Mouse (Mus musculus) macrophage (primary cell): ENCODE data around the gene Pdilt. TPM values are rescaled to one million over a fixed set of nuclear protein-coding genes. Genes with fewer than 3 reads are reported as not detected.

Experiments used
- H3K27ac ChIP-seq: fragments of 350-480 bp; formaldehyde crosslinking; 2 replicates; pipeline ENCODE4 v1.9.0; 2021
- H3K36me3 ChIP-seq: fragments of 350-480 bp; formaldehyde crosslinking; 2 replicates; pipeline ENCODE4 v1.9.0; 2021; ENCODE audit errors: inconsistent target
- H3K4me3 ChIP-seq: fragments of 350-480 bp; formaldehyde crosslinking; 2 replicates; pipeline ENCODE4 v1.9.0; 2021; ENCODE audit errors: inconsistent target
- H3K79me2 ChIP-seq: fragments of 350-480 bp; formaldehyde crosslinking; 2 replicates; pipeline ENCODE4 v1.9.0; 2021; ENCODE audit errors: inconsistent target
- WGBS: methylation state at CpG from one replicate; pipeline ENCODE4 v1.1.7; 2026; ENCODE audit warnings: inconsistent platforms; ENCODE audit not compliant: missing documents; 5-methylcytosine and 5-hydroxymethylcytosine counted together
- polyA plus RNA-seq: library from polyadenylated mRNA; stranded (reverse); fragments of 250-400 nt; gene quantifications from 3 replicates; pipeline ENCODE4 v1.2.4, GENCODE M21; 2018; ENCODE audit warnings: inconsistent platforms

Pdilt gene
- polyA plus RNA-seq, 1 experiment from 2014 or later: not detected

- H3K79me2 ChIP-seq: no peaks in the 10 kb centered on the region
- no peak overlapping the region for H3K4me3 ChIP-seq
- no peak overlapping the region for H3K27ac ChIP-seq
- H3K36me3 ChIP-seq: no peaks in the 10 kb centered on the region
- WGBS: 47% methylated on average over 2 of the region's 2 CpGs
Measured at GRCm38 (mm10) chr7:119525881-119526281, 2.6 kb upstream of the Pdilt start.

- Histone ChIP-seq H3K27ac (no peak overlapping the region), H3K36me3 (no peaks in the 10 kb centered on the region), H3K4me3 (no peak overlapping the region), H3K79me2 (no peaks in the 10 kb centered on the region)
- 78% methylated on average over 1 of the region's 1 CpGs for WGBS
Measured at GRCm38 (mm10) chr7:119522385-119522784, 904 bp downstream of the Pdilt start.

GRCm38 (mm10) chr7:119521816-119522215 lies 1.5 kb downstream of the Pdilt start:
- Histone ChIP-seq H3K4me3 (no peak overlapping the region), H3K27ac (no peak overlapping the region), H3K79me2 (no peaks in the 10 kb centered on the region), H3K36me3 (no peaks in the 10 kb centered on the region)
- WGBS: 83% methylated on average over 3 of the region's 3 CpGs

- no peak overlapping the region for H3K27ac ChIP-seq
- no peaks in the 10 kb centered on the region for H3K36me3 ChIP-seq
- WGBS: 43% methylated on average over 5 of the region's 5 CpGs
- H3K79me2 ChIP-seq: no peaks in the 10 kb centered on the region
- no peak overlapping the region for H3K4me3 ChIP-seq
Measured at GRCm38 (mm10) chr7:119519654-119520053, 3.6 kb downstream of the Pdilt start.

GRCm38 (mm10) chr7:119519163-119519562 lies 4.1 kb downstream of the Pdilt start, which contains the start of gene Acsm5:
Gene Acsm5, plus strand, starts transcription at chr7:119519463.
- Histone ChIP-seq H3K27ac (no peak within 1 kb of the TSS), H3K79me2 (no peaks in the 10 kb centered on the region), H3K36me3 (no peaks in the 10 kb centered on the region), H3K4me3 (no peak within 1 kb of the TSS)
- 75% methylated on average over 5 of the region's 5 CpGs for WGBS

GRCm38 (mm10) chr7:119516272-119516558 lies 7.1 kb downstream of the Pdilt start:
- no peak overlapping the region for H3K4me3 ChIP-seq
- no peaks in the 10 kb centered on the region for H3K79me2 ChIP-seq
- H3K36me3 ChIP-seq: no peaks in the 10 kb centered on the region
- H3K27ac ChIP-seq: no peak overlapping the region
- 80% methylated on average over 7 of the region's 7 CpGs for WGBS

- H3K4me3 ChIP-seq: no peak overlapping the region
- H3K27ac ChIP-seq: no peak overlapping the region
- no peaks in the 10 kb centered on the region for H3K36me3 ChIP-seq
- no peaks in the 10 kb centered on the region for H3K79me2 ChIP-seq
- 55% methylated on average over 10 of the region's 10 CpGs for WGBS
Measured at GRCm38 (mm10) chr7:119515492-119516271, 7.6 kb downstream of the Pdilt start.

- H3K79me2 ChIP-seq: no peaks in the 10 kb centered on the region
- no peaks in the 10 kb centered on the region for H3K36me3 ChIP-seq
- no peak overlapping the region for H3K27ac ChIP-seq
- 27% methylated on average over 7 of the region's 7 CpGs for WGBS
- no peak overlapping the region for H3K4me3 ChIP-seq
Measured at GRCm38 (mm10) chr7:119513056-119513455, 10.2 kb downstream of the Pdilt start.

GRCm38 (mm10) chr7:119511143-119511542 lies 12.1 kb downstream of the Pdilt start:
- H3K36me3 ChIP-seq: no peaks in the 10 kb centered on the region
- 91% methylated on average over 4 of the region's 4 CpGs for WGBS
- no peak overlapping the region for H3K27ac ChIP-seq
- no peak overlapping the region for H3K4me3 ChIP-seq
- H3K79me2 ChIP-seq: no peaks in the 10 kb centered on the region

- no peaks in the 10 kb centered on the region for H3K79me2 ChIP-seq
Measured at GRCm38 (mm10) chr7:119490041-119490780, 33.1 kb downstream of the Pdilt start.

GRCm38 (mm10) chr7:119486683-119487082 lies 36.6 kb downstream of the Pdilt start:
- WGBS: 35% methylated on average over 5 of the region's 5 CpGs
- no peaks in the 10 kb centered on the region for H3K36me3 ChIP-seq
- H3K27ac ChIP-seq: no peak overlapping the region
- no peaks in the 10 kb centered on the region for H3K79me2 ChIP-seq
- no peak overlapping the region for H3K4me3 ChIP-seq

More at GRCm38 (mm10) chr7:119490041-119490780, 33.1 kb downstream of the Pdilt start:
- H3K4me3 ChIP-seq: no peak overlapping the region
- no peak overlapping the region for H3K27ac ChIP-seq
- 89% methylated on average over 4 of the region's 4 CpGs for WGBS
- H3K36me3 ChIP-seq: no peaks in the 10 kb centered on the region

- 76% methylated on average over 4 of the region's 4 CpGs for WGBS
- Histone ChIP-seq H3K27ac (no peak overlapping the region), H3K36me3 (no peaks in the 10 kb centered on the region), H3K79me2 (no peaks in the 10 kb centered on the region), H3K4me3 (no peak overlapping the region)
Measured at GRCm38 (mm10) chr7:119484154-119484553, 39.1 kb downstream of the Pdilt start.

GRCm38 (mm10) chr7:119479256-119479655 lies 44.0 kb downstream of the Pdilt start, which contains the start of gene Umod:
Gene Umod, minus strand, starts transcription at chr7:119479282.
- Histone ChIP-seq H3K27ac (no peak within 1 kb of the TSS), H3K79me2 (no peaks in the 10 kb centered on the region), H3K4me3 (no peak within 1 kb of the TSS), H3K36me3 (no peaks in the 10 kb centered on the region)

GRCm38 (mm10) chr7:119476500-119477389 lies 46.5 kb downstream of the Pdilt start:
- no peak overlapping the region for H3K4me3 ChIP-seq
- no peak overlapping the region for H3K27ac ChIP-seq
- WGBS: 78% methylated on average over 28 of the region's 33 CpGs
- no peaks in the 10 kb centered on the region for H3K36me3 ChIP-seq
- no peaks in the 10 kb centered on the region for H3K79me2 ChIP-seq
